Mouse (Mus musculus) C2C12 (cell line): Measurements from ENCODE around the gene Rasa4.
"Not testable (repeated sequence)": the region's sequence is repeated elsewhere in the genome, so short reads cannot be mapped to it uniquely, and the experiment has no call there.

ENCODE experiments used
- CEBPB ChIP-seq: IDR thresholded peaks from one replicate; pipeline ENCODE4 v1.6.1; 2011; ENCODE audit warnings: low read depth, mild to moderate bottlenecking, control low read depth, moderate library complexity
- CTCF ChIP-seq: IDR thresholded peaks from one replicate; pipeline ENCODE4 v1.5.1; 2011; ENCODE audit not compliant: control insufficient read depth, insufficient read depth, insufficient read length
- MAX ChIP-seq: IDR thresholded peaks from one replicate; pipeline ENCODE4 v1.6.1; 2011; ENCODE audit warnings: mild to moderate bottlenecking, control low read depth

DNA sequence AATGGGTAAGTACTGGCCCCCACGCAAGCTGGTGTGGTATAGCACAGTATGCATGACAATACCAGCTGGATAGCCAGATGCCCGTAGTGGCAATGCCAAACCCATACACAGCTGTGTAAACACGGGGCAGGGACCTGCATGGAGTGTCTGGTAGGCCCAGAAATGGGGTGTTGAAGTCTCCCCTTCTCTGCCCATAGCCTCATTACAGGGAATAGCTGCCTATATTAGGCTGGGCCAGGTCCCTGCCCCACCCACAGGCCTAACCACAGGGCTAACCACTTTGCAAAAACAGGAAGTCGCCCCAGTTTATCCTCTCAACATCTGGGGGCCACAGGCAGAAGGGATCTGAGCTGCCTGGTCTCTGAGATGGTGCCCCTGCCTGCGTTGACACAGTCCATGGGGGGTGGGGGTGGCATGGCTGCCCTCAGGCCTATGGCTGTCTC lies 65.4 kb downstream of the Rasa4 start:
- not testable (repeated sequence) for TF ChIP-seq CTCF, MAX, CEBPB
